Mouse (Mus musculus) forebrain, embryonic 15.5 days (tissue): ENCODE data around the gene Sema6b. TPM values are rescaled to one million over a fixed set of nuclear protein-coding genes. Genes with fewer than 3 reads are reported as not detected.
"Not testable (repeated sequence)": the region's sequence is repeated elsewhere in the genome, so short reads cannot be mapped to it uniquely, and the experiment has no call there.

Source experiments
- ATAC-seq: fragments of 200-750 bp; cut with Nextera tagmentation; replicated peaks from 2 replicates; pipeline ENCODE4 v1.8.0; 2017; ENCODE audit warnings: mild to moderate bottlenecking, moderate TSS enrichment, moderate library complexity
- H3K27ac ChIP-seq: fragments of 300-500 bp; sonication (generic); replicated peaks from 2 replicates; pipeline ENCODE4 v1.5.1; 2015; ENCODE audit warnings: mild to moderate bottlenecking, inconsistent platforms
- H3K27me3 ChIP-seq: fragments of 300-500 bp; sonication (generic); 2 replicates; pipeline ENCODE4 v1.6.1; 2015; ENCODE audit warnings: inconsistent platforms
- H3K36me3 ChIP-seq: fragments of 300-500 bp; sonication (generic); 2 replicates; pipeline ENCODE4 v1.6.1; 2015; ENCODE audit warnings: mild to moderate bottlenecking, inconsistent platforms
- H3K4me1 ChIP-seq: fragments of 300-500 bp; sonication (generic); 2 replicates; pipeline ENCODE4 v1.6.1; 2015; ENCODE audit warnings: inconsistent platforms
- H3K4me2 ChIP-seq: fragments of 300-500 bp; sonication (generic); replicated peaks from 2 replicates; pipeline ENCODE4 v1.6.1; 2015; ENCODE audit warnings: mild to moderate bottlenecking, inconsistent platforms
- H3K4me3 ChIP-seq: fragments of 300-500 bp; sonication (generic); 2 replicates; pipeline ENCODE4 v1.5.1; 2015; ENCODE audit warnings: mild to moderate bottlenecking, inconsistent platforms
- H3K9ac ChIP-seq: fragments of 300-500 bp; sonication (generic); replicated peaks from 2 replicates; pipeline ENCODE4 v1.6.1; 2015; ENCODE audit warnings: mild to moderate bottlenecking, inconsistent platforms
- H3K9me3 ChIP-seq: fragments of 300-500 bp; sonication (generic); 2 replicates; pipeline ENCODE4 v1.6.1; 2016; ENCODE audit warnings: inconsistent platforms
- WGBS: fragments of 180-500 bp; shearing (Covaris S2); methylation state at CpG from one replicate; pipeline ENCODE4 v1.1.7; 2015; ENCODE audit warnings: mixed read lengths; 5-methylcytosine and 5-hydroxymethylcytosine counted together
- polyA plus RNA-seq: library from polyadenylated mRNA; unstranded; fragments of >200 nt; fragmentation: Nextera tagmentation; extraction: Ambion mirVana; gene quantifications from 2 replicates; pipeline ENCODE4 v1.2.1, GENCODE M21; 2015

The Sema6b gene
- polyA plus RNA-seq, 1 experiment from 2014 or later: 14.2 TPM

DNA sequence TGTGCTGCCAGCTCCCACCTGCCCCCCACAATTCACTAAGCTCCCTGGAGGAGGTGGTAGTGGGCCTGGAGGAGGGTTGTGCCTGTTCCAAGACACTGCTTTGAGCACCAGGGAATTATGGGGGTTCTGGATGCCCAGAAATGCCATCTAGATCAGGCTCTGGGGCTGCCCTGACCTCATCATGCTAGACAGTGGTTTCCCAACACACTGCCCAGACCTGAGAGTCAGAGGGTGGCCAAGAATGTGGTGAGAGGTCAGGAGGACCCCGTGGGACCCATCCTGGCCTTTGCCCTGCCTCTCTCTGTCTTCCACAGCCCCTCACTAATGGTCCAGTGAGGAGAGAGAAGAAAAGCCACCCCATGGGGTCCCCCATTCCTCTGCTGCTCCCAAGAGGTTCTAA is 29.1 kb downstream of the Sema6b start:
- Histone ChIP-seq H3K27ac (no peak overlapping the region), H3K9ac (no peak overlapping the region), H3K4me3 (no peak overlapping the region), H3K36me3 (no peaks in the 10 kb centered on the region), H3K4me1 (no peaks in the 10 kb centered on the region), H3K4me2 (no peak overlapping the region), H3K27me3 (no peaks in the 10 kb centered on the region; the same call in 1 of the 2 replicates), H3K9me3 (no peaks in the 10 kb centered on the region)
- WGBS: 66% methylated on average over 1 of the region's 1 CpGs
- ATAC-seq: no peak

DNA sequence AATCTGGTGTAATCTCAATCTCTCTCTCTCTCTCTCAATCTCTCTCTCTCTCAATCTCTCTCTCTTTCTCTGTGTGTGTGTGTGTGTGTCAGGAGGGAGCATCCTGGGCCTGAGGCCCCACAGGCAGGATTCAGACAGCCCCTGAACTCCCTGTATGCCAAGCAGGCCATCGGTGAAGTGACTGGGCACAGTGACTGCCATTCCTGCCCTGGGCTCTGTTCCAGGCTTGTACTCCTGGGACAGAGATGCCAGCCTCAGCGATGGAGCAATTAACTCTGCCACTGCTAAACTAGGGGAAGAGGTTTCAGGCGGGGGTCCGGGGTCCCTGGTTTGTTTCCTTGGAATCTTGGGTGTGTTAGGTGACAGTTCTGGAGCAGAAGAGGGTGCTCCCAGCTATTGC is 29.6 kb downstream of the Sema6b start:
- Histone ChIP-seq H3K9ac (no peak overlapping the region), H3K27ac (no peak overlapping the region), H3K4me3 (no peak overlapping the region), H3K4me2 (no peak overlapping the region), H3K4me1 (no peaks in the 10 kb centered on the region), H3K36me3 (no peaks in the 10 kb centered on the region), H3K9me3 (no peaks in the 10 kb centered on the region), H3K27me3 (no peaks in the 10 kb centered on the region)
- 64% methylated on average over 4 of the region's 4 CpGs for WGBS
- no peak for ATAC-seq

DNA sequence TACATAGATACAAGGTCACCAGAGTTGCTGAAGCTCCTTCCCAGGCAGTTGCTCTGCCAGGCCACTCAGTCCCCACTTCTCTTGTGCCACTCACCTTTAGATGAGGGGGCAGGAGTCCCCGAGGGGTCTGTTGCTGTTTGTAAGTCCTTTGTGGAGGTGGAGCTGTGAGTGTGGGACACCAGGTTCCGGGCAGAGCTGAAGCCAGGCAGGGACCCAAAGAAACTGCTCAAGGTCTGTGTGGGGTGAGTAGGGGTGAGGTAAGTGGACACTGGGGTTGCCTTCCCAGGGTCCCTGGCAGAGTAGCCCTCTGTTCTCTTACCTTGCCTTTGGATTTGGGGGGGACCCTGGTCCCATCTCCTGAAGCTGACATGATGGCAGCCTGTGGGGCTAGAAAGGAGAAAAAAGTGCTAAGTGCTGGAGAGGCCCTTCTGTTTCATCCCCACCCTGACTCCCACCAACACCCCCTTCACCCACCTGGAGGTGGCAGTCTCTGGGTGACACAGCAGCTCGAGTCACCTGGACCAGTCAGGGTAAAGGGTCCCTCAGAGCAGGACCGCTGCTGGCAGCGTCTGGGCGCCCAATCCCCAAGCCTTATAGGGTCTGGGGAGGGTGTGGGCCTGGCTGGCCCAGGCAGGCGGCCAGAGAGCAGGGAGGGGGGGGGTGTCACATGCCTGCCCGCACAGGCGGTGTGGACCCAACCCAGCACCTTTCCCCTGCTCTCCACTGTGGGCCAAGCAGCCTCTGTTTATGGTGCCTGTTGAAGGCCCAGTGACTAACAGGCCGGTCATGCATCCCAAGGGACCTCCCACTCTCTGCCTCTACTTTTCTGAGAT is 30.7 kb downstream of the Sema6b start, which contains the start of gene Plin4:
TSS of gene Plin4 (minus strand) at position 585 of the 833 bp plus-strand sequence.
- Histone ChIP-seq H3K27ac (no peak within 1 kb of the TSS), H3K9me3 (no peaks in the 10 kb centered on the region), H3K9ac (no peak within 1 kb of the TSS), H3K4me1 (no peaks in the 10 kb centered on the region), H3K27me3 (no peaks in the 10 kb centered on the region), H3K36me3 (no peaks in the 10 kb centered on the region), H3K4me2 (no peak within 1 kb of the TSS), H3K4me3 (no peak within 1 kb of the TSS)
- 63% methylated on average over 10 of the region's 10 CpGs for WGBS
- ATAC-seq: no peak

DNA sequence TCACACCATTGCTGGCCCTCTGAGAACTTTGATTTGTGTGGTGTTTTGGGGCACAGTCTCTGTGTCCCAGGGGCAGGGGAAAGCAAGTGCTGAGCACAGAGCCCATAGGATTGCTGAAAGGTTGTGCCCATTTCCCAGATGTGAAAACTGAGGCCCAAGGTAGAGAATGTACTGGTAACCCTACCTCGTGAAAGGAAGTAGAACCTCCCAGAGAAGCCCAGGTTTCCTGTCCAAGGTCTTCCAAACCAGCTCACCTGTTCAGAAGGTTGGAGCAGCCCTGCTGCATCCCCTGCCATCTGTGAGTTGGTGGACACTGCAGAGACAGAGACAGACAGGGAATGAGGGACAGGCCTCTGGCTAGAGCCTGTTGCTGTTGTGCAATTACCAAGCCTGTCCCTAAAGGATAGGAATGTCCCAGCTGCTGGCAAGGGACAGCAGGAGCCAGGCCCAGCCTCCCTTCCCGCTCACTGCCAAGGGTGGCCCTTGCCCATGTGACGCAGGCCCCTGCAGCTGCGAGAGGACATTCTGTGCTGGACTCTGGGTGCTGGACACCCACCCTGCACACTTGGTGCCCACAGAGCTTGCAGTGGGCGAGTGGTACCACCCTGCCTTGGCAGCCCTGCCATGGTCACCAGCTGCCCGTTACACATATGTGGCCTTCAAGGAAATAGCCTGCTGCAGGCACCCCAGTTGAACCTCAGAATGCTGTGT is 31.7 kb downstream of the Sema6b start:
- no peak overlapping the region for H3K4me2 ChIP-seq
- no peak for ATAC-seq
- WGBS: 75% methylated on average over 6 of the region's 6 CpGs
- peaks cover 2% of the 10 kb centered on the region; the same call in 1 of the 2 replicates for H3K36me3 ChIP-seq
- no peaks in the 10 kb centered on the region for H3K9me3 ChIP-seq
- H3K4me3 ChIP-seq: no peak overlapping the region
- no peaks in the 10 kb centered on the region for H3K4me1 ChIP-seq
- H3K27me3 ChIP-seq: no peaks in the 10 kb centered on the region
- H3K27ac ChIP-seq: no peak overlapping the region
- H3K9ac ChIP-seq: no peak overlapping the region

DNA sequence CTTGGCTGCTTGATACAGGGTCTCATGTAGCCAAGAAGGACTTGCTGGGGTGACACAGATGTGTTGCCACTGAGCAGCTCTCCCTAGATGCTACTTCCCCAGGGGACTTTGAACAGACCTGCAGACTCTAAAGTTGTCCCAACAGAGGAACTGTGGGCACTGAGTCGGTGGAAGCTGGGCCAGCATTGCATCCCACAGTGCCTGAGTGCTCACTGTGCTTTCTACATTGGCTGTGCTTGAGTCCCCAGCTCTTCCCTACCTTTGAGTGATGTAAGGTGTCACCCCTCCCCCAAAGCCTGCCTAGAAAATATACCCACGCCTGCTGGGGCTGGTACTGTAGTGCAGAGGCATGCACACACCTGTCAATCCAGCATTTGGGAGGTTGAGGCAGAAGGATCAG is 32.4 kb downstream of the Sema6b start:
- Histone ChIP-seq H3K9ac (no peak overlapping the region), H3K4me1 (no peaks in the 10 kb centered on the region), H3K4me3 (no peak overlapping the region), H3K27ac (no peak overlapping the region), H3K27me3 (no peaks in the 10 kb centered on the region), H3K9me3 (no peaks in the 10 kb centered on the region), H3K36me3 (peaks cover 10% of the 10 kb centered on the region), H3K4me2 (no peak overlapping the region)
- 87% methylated on average over 2 of the region's 2 CpGs for WGBS
- ATAC-seq: no peak

DNA sequence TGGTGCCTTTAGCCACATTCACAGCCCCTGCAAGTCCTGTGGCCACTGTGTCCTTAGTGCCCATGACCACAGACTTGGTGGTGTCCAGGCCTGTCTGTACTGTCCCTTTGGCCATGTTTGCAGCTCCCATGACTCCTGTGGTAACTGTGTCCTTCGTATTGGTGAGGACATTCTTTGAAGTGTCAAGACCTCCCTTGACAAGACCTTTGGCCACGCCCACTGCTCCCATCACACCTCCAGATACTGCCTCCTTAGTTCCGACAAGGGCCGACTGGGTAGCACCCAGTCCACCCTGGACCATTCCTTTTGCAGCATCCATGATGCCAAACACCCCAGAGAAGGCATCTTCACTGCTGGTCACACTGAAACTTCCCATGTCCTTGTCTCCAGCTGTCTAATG is 33.2 kb downstream of the Sema6b start:
- WGBS: 90% methylated on average over 4 of the region's 4 CpGs
- ATAC-seq: no peak
- Histone ChIP-seq H3K4me3 (no peak overlapping the region), H3K4me1 (no peaks in the 10 kb centered on the region), H3K27ac (no peak overlapping the region), H3K4me2 (no peak overlapping the region), H3K9me3 (no peaks in the 10 kb centered on the region), H3K9ac (no peak overlapping the region), H3K36me3 (peaks cover 17% of the 10 kb centered on the region), H3K27me3 (no peaks in the 10 kb centered on the region)

DNA sequence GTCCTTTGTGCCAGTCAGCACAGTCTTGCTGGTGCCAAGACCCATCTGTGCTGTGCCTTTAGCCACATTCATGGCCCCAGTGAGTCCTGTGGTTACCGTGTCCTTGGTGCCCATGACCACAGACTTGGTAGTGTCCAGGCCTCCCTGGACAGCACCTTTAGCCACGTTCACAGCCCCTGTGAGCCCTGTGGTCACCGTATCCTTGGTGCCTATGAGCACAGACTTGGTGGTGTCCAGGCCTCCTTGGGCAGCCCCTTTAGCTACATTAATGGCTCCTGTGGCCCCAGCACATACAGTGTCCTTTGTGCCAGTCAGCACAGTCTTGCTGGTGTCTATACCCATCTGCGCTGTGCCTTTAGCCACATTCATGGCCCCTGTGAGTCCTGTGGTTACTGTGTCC is 33.7 kb downstream of the Sema6b start:
- H3K9ac ChIP-seq, H3K4me2 ChIP-seq, H3K9me3 ChIP-seq, H3K4me3 ChIP-seq, H3K4me1 ChIP-seq, H3K27me3 ChIP-seq, H3K27ac ChIP-seq, ATAC-seq: not testable (repeated sequence)
- H3K36me3 ChIP-seq: peaks cover 22% of the 10 kb centered on the region
- 97% methylated on average over 4 of the region's 4 CpGs for WGBS

DNA sequence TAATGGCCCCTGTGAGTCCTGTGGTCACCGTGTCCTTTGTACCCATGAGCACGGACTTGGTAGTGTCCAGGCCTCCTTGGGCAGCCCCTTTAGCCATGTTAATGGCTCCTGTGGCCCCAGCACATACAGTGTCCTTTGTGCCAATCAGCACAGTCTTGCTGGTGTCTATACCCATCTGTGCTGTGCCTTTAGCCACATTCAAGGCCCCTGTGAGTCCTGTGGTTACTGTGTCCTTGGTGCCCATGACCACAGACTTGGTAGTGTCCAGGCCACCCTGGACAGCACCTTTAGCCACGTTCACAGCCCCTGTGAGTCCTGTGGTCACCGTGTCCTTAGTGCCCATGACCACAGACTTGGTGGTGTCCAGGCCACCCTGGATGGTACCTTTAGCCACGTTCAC is 35.3 kb downstream of the Sema6b start:
- not testable (repeated sequence) for H3K4me3 ChIP-seq, ATAC-seq, H3K27me3 ChIP-seq, H3K9ac ChIP-seq, H3K4me1 ChIP-seq, H3K4me2 ChIP-seq, H3K27ac ChIP-seq, H3K9me3 ChIP-seq
- peaks cover 37% of the 10 kb centered on the region for H3K36me3 ChIP-seq
- WGBS: 100% methylated on average over 2 of the region's 5 CpGs

DNA sequence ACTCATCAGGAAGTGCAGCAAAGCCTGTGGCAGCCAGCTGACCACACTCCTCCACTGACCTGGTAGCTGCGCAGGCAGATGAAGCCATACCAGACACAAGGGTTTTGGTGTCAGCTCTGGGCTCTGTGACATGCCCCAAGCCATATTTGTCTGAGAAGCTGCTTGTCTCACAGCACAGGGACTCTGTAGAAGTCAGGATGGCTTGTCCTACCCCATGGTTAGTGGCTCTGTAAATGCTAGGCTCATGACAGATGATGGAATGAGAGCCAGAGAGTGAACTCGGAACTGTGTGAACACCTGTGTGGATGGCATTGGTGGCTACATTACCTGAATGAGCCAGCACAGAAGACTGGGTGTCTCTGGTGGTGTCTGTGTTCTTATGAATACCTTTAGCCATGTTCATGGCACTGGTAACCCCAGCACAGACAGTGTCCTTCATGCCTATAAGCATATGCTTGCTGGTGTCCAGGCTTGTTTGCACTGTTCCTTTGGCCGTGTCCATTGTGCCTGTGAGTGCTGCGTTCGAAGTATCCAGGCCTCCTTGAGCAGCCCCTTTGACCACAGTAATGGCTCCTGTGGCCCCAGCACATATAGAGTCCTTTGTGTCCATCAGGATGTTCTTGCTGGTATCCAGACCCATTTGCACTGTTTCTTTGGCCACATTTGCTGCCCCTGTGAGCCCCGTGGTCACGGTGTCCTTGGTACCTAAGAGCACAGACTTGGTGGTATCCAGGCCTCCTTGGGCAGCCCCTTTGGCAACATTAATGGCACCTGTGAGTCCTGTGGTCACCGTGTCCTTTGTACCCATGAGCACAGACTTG is 36.5 kb downstream of the Sema6b start:
- H3K36me3 ChIP-seq: peaks cover 47% of the 10 kb centered on the region
- H3K9me3 ChIP-seq: no peaks in the 10 kb centered on the region
- no peak overlapping the region for H3K4me3 ChIP-seq
- no peaks in the 10 kb centered on the region for H3K27me3 ChIP-seq
- H3K9ac ChIP-seq: no peak overlapping the region
- WGBS: 94% methylated on average over 8 of the region's 8 CpGs
- no peak overlapping the region for H3K27ac ChIP-seq
- ATAC-seq: no peak
- H3K4me2 ChIP-seq: no peak overlapping the region
- H3K4me1 ChIP-seq: no peaks in the 10 kb centered on the region

DNA sequence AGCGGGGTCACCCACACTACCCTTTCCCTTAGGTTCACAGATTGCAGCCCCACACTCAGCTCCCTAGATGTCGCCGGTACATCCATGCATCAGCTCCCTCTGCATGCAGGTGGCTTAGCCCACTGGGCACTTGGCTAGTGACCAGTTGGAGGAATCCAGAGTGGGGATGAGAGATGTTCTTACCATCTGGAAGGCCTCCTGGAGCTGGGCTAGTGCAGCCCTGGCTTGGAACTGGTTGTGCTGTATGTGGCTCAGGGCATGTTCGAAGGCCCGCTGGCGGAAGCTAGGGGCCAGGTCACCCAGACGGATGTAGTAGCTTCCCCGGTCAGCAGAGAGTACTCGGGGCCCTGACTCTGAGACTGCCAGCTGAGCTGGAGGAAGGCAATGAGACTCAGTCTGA is 37.2 kb downstream of the Sema6b start:
- Histone ChIP-seq H3K4me1 (no peaks in the 10 kb centered on the region), H3K27me3 (no peaks in the 10 kb centered on the region), H3K9ac (no peak overlapping the region), H3K9me3 (no peaks in the 10 kb centered on the region), H3K4me3 (no peak overlapping the region), H3K27ac (no peak overlapping the region), H3K36me3 (peaks cover 54% of the 10 kb centered on the region), H3K4me2 (no peak overlapping the region)
- no peak for ATAC-seq
- WGBS: 92% methylated on average over 9 of the region's 9 CpGs

DNA sequence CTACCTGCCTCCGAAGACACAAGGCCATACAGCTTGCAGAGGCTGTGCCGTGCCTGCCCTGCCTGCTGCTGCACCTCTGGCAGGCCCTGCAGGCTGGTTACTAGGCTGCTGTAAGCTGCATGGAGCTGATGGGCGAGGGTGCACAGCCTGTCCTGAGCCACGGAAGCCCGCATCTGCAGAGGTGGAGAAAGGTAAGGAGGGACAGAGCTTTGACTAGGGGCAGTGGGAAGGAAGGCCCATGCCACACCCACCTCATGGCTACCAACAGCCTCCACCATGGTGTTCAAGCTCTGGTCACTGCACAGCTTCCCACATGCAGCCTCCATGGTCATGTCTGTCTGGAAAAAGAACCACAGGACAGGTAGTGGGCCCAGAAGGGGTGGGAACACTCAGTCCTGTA is 38.0 kb downstream of the Sema6b start:
- peaks cover 62% of the 10 kb centered on the region for H3K36me3 ChIP-seq
- H3K4me2 ChIP-seq: no peak overlapping the region
- no peak for ATAC-seq
- H3K9me3 ChIP-seq: no peaks in the 10 kb centered on the region
- H3K4me3 ChIP-seq: no peak overlapping the region
- H3K27me3 ChIP-seq: no peaks in the 10 kb centered on the region
- H3K4me1 ChIP-seq: no peaks in the 10 kb centered on the region
- H3K9ac ChIP-seq: no peak overlapping the region
- 94% methylated on average over 5 of the region's 5 CpGs for WGBS
- H3K27ac ChIP-seq: no peak overlapping the region

DNA sequence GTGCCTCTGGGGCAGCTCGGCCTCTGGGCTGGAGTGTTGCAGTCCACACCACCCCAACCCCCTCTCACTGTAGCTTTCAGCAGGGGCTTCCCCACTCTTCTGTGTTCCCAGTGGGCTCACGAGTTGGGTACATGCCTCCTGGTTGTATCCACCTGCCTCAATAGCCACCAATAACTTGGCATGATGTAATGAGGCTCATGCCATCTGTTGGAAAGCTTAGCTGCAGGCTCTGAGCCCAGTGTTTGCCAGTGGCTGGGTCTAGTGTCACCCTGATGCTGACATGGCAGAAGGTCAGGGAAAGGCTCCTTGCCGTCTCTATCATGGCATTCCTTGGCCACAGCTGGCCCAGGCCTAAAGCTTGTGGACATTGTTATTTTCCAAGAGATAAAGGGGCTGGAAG is 39.3 kb downstream of the Sema6b start:
- Histone ChIP-seq H3K4me3 (no peak overlapping the region), H3K4me1 (no peaks in the 10 kb centered on the region), H3K9me3 (no peaks in the 10 kb centered on the region), H3K9ac (no peak overlapping the region), H3K4me2 (no peak overlapping the region), H3K36me3 (peaks cover 75% of the 10 kb centered on the region), H3K27me3 (no peaks in the 10 kb centered on the region), H3K27ac (no peak overlapping the region)
- 86% methylated on average over 3 of the region's 3 CpGs for WGBS
- ATAC-seq: no peak
